Mouse (Mus musculus) erythroblast, embryonic 14.5 days (primary cell): Measurements from ENCODE around the gene Ccdc186.

ENCODE experiments used
- GATA1 ChIP-seq: IDR thresholded peaks from 2 replicates; pipeline ENCODE4 v1.6.1; 2012; ENCODE audit warnings: low read length, inconsistent platforms, mixed read lengths
- TAL1 ChIP-seq: IDR thresholded peaks from 3 replicates; pipeline ENCODE4 v1.6.1; 2012; ENCODE audit warnings: low read length, inconsistent platforms, mixed read lengths

GRCm38 (mm10) chr19:56811590-56811989 is 10.4 kb downstream of the Ccdc186 start:
- TF ChIP-seq TAL1 (no peak), GATA1 (no peak)
